Mouse (Mus musculus): ENCODE results near the gene Vav1.

- TF ChIP-seq POLR2A (IDR thresholded peaks at IDR 0.05; ENCODE audit: low read depth, low read length) (no peak), CTCF (IDR thresholded peaks at IDR 0.05; ENCODE audit: extremely low read depth, insufficient read depth, insufficient read length, insufficient replicate concordance) (peak; percentile 82; the same call in 1 of the 2 replicates)
Measured at GRCm38 (mm10) chr17:57248201-57248699, 30.6 kb upstream of the Vav1 start, which contains the start of gene Gpr108.
